Mouse (Mus musculus) cerebellum, adult 2 months (tissue): ENCODE measurements at regions not wholly inside any gene's neighbourhood (a gene's known extent, or its start where the extent isn't known, plus 50 kb on each side); places are given as distances from the start of the nearest gene placed in this dataset.

ENCODE experiments used
- DNase-seq, 2 experiments: peaks; one replicate each; pipeline ENCODE4 v3.0.0; 2021
- H3K27ac ChIP-seq: fragments of 200-500 bp; 2 replicates; pipeline ENCODE4 v1.5.1; 2012; ENCODE audit warnings: low read length, control low read depth, inconsistent platforms; ENCODE audit not compliant: insufficient read depth
- H3K27me3 ChIP-seq: fragments of 200-500 bp; 2 replicates; pipeline ENCODE4 v1.6.1; 2012; ENCODE audit warnings: inconsistent platforms, mild to moderate bottlenecking, low read length, moderate library complexity; ENCODE audit not compliant: control insufficient read depth, insufficient read depth
- H3K4me1 ChIP-seq: fragments of 200-500 bp; 2 replicates; pipeline ENCODE4 v1.6.1; 2011; ENCODE audit warnings: low read length; ENCODE audit not compliant: control insufficient read depth, insufficient read depth
- H3K4me3 ChIP-seq: fragments of 200-500 bp; replicated peaks from 2 replicates; pipeline ENCODE3; 2011; ENCODE audit warnings: mild to moderate bottlenecking, low read depth, low read length, control low read depth; ENCODE audit not compliant: insufficient read depth
- CTCF ChIP-seq: fragments of 200-500 bp; IDR thresholded peaks from 2 replicates; pipeline ENCODE4 v1.5.1; 2011; ENCODE audit warnings: low read depth, mild to moderate bottlenecking, control low read depth, low read length, moderate library complexity, borderline replicate concordance; ENCODE audit not compliant: insufficient read depth
- POLR2A ChIP-seq: fragments of 200-500 bp; IDR thresholded peaks from 2 replicates; pipeline ENCODE4 v1.6.1; 2011; ENCODE audit warnings: low read length, control low read depth, borderline replicate concordance; ENCODE audit not compliant: insufficient read depth
- WGBS: fragments of 180-500 bp; shearing (Covaris S2); methylation state at CpG from one replicate; pipeline ENCODE4 v1.1.7; 2018; 5-methylcytosine and 5-hydroxymethylcytosine counted together

GRCm38 (mm10) chr13:37225834-37226233 lies 119.2 kb upstream of the Ly86 start:
- H3K27me3 ChIP-seq = no peaks in the 10 kb centered on the region
- H3K4me3 ChIP-seq = no peak overlapping the region
- no peak overlapping the region for H3K27ac ChIP-seq
- no peaks in the 10 kb centered on the region for H3K4me1 ChIP-seq
- DNase-seq = no peak
- WGBS = 96% methylated on average over 1 of the region's 1 CpGs
- TF ChIP-seq POLR2A (no peak), CTCF (no peak)

DNA sequence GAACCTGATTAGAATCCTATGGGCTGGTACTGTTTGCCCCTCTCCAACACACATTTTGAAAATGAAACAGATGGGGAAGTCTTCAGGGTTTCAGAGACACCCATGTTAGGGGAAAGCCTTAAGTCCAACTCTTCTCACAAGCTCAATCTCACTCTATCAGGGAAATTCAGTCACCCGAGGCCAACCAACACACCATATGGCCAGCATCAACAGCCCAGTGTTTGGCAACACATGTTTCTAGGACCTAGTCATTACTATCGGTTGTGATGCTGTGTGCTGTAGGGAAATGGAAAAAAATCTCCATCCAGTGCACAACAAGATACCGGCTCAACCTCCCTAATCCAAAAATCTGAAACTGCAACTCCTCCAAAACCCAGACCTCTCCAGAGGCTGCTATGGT lies 124.6 kb upstream of the Ly86 start:
- Histone ChIP-seq H3K4me1 (no peaks in the 10 kb centered on the region), H3K4me3 (no peak overlapping the region), H3K27me3 (no peaks in the 10 kb centered on the region), H3K27ac (no peak overlapping the region)
- WGBS = 21% methylated on average over 3 of the region's 3 CpGs
- DNase-seq = no peak
- TF ChIP-seq POLR2A (no peak), CTCF (no peak)

- Histone ChIP-seq H3K27ac (no peak overlapping the region), H3K4me1 (no peaks in the 10 kb centered on the region), H3K4me3 (no peak overlapping the region), H3K27me3 (no peaks in the 10 kb centered on the region)
- TF ChIP-seq POLR2A (no peak), CTCF (no peak)
- 90% methylated on average over 4 of the region's 4 CpGs for WGBS
- DNase-seq = no peak
Observed at GRCm38 (mm10) chr13:37218596-37218995, 126.4 kb upstream of the Ly86 start.

- TF ChIP-seq CTCF = no peak
- no peak for TF ChIP-seq POLR2A
- no peaks in the 10 kb centered on the region for H3K27me3 ChIP-seq
- H3K4me3 ChIP-seq = no peak overlapping the region
- DNase-seq = no peak
- no peaks in the 10 kb centered on the region for H3K4me1 ChIP-seq
- no peak overlapping the region for H3K27ac ChIP-seq
- 47% methylated on average over 8 of the region's 8 CpGs for WGBS
Observed at GRCm38 (mm10) chr13:37214590-37215282, 130.3 kb upstream of the Ly86 start.

DNA sequence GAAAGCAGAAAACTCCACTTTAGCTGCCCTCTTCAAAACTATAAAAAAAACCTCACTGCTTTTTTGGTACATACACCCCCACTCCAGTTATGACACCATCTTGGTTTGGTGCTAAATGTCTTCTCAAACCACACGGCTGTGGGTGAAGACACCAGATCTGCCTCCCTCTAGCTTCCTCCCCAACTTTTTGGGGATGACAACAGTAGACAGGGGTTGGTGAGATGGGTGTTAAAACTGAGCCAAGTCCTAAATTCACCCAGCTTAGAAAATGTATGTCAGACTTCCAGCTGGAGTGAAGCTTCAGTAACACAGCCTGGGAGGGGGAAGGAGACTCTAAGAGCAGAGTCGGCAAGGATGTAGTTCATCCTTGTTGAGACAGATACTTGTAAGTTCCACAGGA lies 147.1 kb upstream of the F13a1 start:
- 87% methylated on average over 2 of the region's 2 CpGs for WGBS
- H3K27me3 ChIP-seq = no peaks in the 10 kb centered on the region
- H3K4me3 ChIP-seq = no peak overlapping the region
- no peaks in the 10 kb centered on the region for H3K4me1 ChIP-seq
- H3K27ac ChIP-seq = no peak overlapping the region
- TF ChIP-seq POLR2A = no peak
- no peak for TF ChIP-seq CTCF
- no peak for DNase-seq

GRCm38 (mm10) chr13:37195857-37196256 lies 145.8 kb upstream of the F13a1 start:
- no peaks in the 10 kb centered on the region for H3K4me1 ChIP-seq
- TF ChIP-seq POLR2A (no peak), CTCF (no peak)
- DNase-seq = no peak
- 91% methylated on average over 1 of the region's 1 CpGs for WGBS
- no peak overlapping the region for H3K4me3 ChIP-seq
- no peak overlapping the region for H3K27ac ChIP-seq
- no peaks in the 10 kb centered on the region for H3K27me3 ChIP-seq

- Histone ChIP-seq H3K4me1 (no peaks in the 10 kb centered on the region), H3K27ac (no peak overlapping the region), H3K4me3 (no peak overlapping the region), H3K27me3 (no peaks in the 10 kb centered on the region)
- DNase-seq = no peak
- TF ChIP-seq CTCF = no peak
- TF ChIP-seq POLR2A = no peak
- 36% methylated on average over 9 of the region's 9 CpGs for WGBS
Observed at GRCm38 (mm10) chr13:37181169-37181787, 131.2 kb upstream of the F13a1 start.

DNA sequence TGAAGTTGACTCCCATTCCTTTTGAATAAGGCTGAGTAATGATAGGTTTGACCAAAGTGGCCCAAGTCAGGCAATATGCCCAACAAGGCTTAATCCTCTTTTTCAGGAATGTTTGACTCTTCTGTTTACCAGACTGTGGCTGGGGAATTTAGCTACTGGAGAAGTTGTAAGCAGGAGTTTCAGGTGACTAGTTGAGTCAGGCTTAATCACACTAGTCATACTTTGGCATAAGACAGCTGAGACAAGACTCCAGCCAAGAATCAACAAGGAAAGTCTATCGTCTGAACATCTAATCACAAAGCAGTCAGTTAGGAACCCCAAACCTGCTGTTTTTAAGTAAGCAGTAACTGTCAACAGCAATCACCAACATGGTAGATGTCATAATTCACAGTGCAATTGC lies 126.5 kb upstream of the F13a1 start:
- TF ChIP-seq POLR2A (no peak), CTCF (no peak)
- Histone ChIP-seq H3K27me3 (no peaks in the 10 kb centered on the region), H3K4me3 (no peak overlapping the region), H3K27ac (no peak overlapping the region), H3K4me1 (no peaks in the 10 kb centered on the region)
- no peak for DNase-seq
- 55% methylated on average over 1 of the region's 1 CpGs for WGBS
